Mouse (Mus musculus): Measurements from ENCODE around the gene Btbd9.

Gene Btbd9

DNA sequence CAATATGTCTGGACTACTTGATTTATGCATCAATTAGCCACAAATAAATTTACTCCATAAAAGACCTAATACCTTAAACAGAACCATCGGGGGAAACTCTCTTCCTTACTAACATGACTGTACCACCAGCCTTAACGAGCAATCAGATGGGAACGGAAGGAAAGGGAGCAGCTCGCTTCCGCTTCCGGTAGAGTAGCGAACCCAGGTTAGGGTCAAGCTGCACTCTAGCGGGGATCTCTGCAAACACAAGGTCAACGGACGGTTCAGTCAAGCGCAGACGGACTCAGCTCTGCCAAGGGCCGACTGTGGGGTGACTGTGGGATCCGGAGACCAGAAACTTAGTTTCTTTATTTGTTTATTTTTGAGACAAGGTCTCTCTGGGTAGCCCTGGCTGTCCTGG, 25.9 kb upstream of the Btbd9 start:
- DNase-seq (ENCODE audit: low spot score in 2 of 2) = no peak

- DNase-seq (ENCODE audit: low spot score in 2 of 2) = no peak
Observed at GRCm38 (mm10) chr17:30598300-30598699, 22.0 kb upstream of the Btbd9 start.

- DNase-seq (ENCODE audit: low spot score in 2 of 2) = no peak
Observed at GRCm38 (mm10) chr17:30597786-30598185, 21.5 kb upstream of the Btbd9 start.

DNA sequence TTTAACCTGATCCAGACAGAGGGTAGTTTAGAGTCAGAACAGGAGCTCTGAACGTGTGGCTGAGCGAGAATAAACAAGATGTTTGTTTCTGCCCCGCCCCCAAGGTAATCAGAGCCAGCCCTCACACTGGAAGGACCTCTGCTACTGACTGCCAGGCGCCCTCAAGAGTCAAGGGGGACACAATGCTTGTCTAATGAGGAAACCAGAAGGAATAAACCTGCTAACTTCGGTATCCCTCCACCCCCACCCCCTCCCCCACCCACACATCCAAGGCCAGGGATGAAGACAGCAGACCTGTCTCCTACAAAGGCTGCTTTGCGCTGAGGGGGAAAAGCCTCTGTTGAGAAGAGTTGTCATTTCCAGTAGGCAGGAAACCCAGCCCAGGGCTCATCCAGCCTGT, 18.6 kb upstream of the Btbd9 start:
- DNase-seq (ENCODE audit: low spot score in 2 of 2) = no peak

DNA sequence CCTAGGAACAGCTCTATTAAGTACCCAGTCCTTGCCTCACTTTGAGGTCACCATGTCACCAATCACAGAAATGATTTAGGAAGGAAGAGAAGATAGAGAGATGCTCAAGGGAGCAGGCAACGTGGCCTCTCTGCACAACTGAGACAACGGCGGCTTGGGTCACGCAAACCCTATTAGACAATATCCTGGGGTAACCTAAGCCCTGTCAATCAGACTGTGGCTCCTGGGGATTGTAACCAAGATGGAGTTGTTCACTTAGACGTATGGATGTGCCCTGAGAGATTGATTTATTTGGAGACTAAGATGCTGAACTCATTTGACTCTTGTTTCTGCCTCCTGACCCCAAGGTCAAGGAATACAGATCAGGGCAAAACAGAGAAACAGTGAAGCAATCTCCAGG, 18.1 kb upstream of the Btbd9 start:
- no peak for DNase-seq (ENCODE audit: low spot score in 2 of 2)

DNA sequence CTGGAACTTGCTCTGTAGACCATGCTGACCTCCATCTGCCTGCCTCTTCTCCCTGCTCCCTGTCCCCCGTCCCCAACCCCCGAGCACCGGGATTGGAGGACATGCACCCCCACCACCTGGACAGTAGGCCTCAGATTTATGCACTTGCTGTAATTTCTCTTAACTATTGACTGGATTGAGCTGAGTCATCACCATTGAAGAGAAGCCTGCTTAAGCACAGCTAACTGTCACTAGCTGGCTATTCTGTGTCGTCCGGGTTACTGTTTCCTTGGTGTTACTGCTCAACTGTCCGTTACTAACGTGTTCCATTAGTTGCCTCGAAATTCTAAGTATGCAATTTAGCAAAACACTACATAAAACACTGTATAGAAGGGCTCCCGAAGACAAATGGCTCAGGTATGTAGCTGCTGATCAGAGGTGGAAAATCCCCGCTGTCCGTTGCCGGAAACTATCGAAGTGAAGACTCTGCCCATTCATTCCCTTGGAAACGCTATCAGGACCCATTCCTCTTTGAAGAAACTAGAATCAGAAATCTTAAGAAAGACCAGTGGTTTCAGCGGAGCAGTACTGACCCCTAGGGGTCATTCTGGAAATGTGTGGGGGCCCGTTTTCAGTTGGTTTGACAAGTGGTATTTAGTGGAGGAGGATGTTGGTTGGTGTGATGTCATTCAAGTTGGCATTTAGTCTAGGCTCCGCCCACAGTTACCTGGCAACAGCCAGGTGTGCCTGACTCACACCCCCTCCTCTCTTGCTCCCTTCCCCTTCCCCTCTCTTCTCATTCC, 14.3 kb upstream of the Btbd9 start:
- DNase-seq (ENCODE audit: low spot score in 2 of 2) = peak; percentile 64 to 79

DNA sequence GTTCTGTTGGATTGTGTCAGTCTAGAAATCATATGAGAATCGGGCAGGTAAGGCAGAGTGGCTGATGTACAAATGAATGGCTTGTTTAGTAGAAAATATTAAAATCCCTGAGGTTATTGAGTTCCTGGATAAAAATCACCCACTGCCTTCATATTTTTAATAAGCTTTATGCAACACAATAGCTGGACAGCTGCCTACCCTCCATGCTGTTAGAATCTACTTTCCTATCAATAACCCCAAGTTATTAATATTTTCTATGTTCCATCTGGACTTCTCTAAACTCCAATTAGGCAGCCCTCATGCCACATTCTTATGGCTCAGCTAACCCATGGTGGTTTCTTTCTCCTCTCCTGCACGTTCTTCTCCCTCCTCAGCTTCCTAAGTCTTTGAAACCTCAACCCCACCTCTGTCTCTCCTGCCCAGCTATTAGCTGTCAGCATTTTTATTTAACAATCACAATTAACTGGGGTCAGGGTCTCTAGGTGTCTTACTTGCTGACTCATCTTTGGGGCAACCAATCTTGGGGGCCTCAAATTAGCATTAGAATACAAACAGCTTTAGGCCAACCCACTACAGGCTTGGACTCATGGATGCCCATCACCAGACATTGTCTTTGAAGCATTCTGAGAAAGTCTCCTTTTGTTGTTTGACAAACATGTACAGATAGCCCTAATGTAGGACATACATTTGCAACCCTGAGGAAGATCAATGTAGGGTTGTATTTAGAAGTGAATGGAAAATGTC, 7.1 kb upstream of the Btbd9 start:
- DNase-seq (ENCODE audit: low spot score in 2 of 2) = no peak

- DNase-seq (ENCODE audit: low spot score in 2 of 2) = no peak
Observed at GRCm38 (mm10) chr17:30582313-30582712, 6.0 kb upstream of the Btbd9 start.

DNA sequence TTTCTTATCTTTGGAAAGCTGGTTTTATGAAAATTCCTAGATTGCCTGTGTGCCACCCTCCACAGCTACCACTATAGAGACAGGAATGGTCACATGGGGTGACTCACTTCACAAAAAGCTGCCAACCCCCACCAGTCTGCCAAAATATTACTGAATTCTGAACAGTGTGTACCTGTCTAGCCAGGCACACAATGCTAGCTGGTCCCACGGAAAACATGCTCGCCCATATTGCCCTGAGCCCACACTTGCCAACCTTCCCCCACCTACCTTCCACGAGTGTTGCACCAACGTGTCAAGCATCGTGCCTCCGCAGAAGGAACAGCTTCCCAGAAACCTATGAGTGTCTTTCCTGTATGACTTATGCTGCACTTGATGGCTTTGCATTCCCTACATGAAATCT, 4.9 kb upstream of the Btbd9 start:
- peak; percentile 57 to 79 for DNase-seq (ENCODE audit: low spot score in 2 of 2)

- DNase-seq (ENCODE audit: low spot score in 2 of 2) = no peak
Observed at GRCm38 (mm10) chr17:30580781-30581180, 4.5 kb upstream of the Btbd9 start.

DNA sequence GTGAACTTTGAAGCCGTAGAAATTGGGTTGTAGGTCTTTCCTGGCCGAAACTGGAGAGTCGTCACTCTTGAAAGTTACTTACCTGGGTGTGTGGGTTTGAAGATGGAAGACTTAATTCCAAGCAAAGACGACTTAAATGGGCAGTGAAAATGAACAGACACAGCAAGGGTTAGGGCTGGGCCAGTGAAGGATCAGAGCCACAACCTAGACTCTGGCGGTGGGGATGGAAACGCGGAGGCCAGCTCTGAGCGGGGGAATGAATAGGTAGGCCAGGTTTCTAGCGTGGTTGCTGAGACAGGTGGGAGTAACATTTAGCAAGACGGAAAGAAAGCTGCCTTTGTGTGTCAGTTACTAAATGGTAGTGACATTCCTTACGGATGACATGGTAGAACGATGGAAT, 658 bp upstream of the Btbd9 start:
- DNase-seq (ENCODE audit: low spot score in 2 of 2) = no peak

- peak; percentile 64 for DNase-seq (ENCODE audit: low spot score in 2 of 2)
Observed at GRCm38 (mm10) chr17:30575121-30575904, 975 bp downstream of the Btbd9 start.

DNA sequence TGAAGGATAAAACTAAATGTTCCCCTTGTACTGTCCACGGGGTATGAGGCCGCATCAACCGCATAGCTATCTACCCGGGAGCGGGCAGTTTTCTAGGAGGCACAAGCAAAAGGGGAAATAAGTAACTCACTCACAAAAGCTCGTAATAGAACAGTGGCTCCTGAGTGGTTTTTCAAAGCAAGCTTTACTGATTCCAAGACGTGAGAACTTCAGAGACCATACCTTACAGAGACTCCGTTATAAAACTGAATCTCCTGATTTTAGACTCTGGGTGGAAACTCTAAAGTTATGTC, 1.6 kb downstream of the Btbd9 start:
- DNase-seq (ENCODE audit: low spot score in 2 of 2) = no peak

DNA sequence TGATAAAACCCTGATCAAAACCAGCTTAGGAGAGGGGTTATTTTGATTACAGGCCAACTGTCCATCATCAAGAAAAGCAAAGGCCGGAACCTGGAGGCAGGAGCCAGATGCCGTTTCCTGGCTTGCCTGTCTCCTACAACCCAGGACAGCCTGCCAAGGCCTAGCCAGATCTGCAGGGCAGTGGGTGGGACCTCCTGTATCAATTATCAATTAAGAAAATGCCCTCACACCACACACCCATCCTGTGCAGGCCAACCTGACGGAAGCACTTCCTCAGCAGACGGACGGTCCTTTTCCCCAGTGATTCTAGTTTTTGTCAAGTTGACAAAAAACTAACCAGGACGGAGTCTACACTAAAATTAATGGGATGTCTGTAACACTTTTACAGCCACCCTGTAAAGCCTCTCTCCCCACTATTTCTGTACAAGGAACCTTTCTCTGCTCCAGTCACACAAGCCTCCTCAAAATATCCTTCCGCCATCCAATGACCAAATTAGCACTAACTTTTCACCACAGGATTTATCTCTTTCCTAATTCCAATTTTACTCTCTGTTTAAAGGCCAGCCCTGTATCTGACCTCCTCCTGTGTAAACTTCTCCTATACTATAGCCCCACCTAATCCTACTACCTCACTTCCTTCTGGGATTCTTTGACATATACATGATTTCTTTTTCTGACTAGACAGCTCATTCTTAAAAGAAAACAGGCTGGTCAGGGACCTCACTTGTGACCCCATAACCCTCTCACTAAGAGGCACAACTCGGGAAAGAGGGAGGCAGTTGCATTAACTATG, 2.1 kb downstream of the Btbd9 start:
- DNase-seq (ENCODE audit: low spot score in 2 of 2) = no peak

DNA sequence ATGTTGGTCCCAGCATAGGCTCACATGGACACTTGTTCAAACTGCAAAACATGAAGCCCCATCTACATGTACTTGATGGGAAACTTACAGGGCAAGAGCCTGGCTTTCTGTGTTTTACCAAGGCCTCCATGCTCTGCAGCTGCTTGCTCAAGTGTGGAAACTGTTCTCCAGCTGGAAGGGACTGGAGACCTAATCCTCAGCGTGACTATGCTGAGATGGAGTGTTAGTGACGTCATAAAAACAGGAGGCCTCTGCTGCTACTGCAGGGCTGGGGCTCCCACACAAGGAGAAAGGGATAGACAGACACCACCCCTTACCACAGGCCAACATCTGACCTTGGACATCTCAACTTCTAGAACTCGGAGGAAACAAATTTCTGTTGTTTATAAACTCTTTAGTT, 5.3 kb downstream of the Btbd9 start:
- DNase-seq (ENCODE audit: low spot score in 2 of 2) = no peak

- no peak for DNase-seq (ENCODE audit: low spot score in 2 of 2)
Observed at GRCm38 (mm10) chr17:30570173-30570572, 6.1 kb downstream of the Btbd9 start.

- no peak for DNase-seq (ENCODE audit: low spot score in 2 of 2)
Observed at GRCm38 (mm10) chr17:30568473-30568872, 7.8 kb downstream of the Btbd9 start.

GRCm38 (mm10) chr17:30564971-30565370, 11.3 kb downstream of the Btbd9 start:
- no peak for DNase-seq (ENCODE audit: low spot score in 2 of 2)

DNA sequence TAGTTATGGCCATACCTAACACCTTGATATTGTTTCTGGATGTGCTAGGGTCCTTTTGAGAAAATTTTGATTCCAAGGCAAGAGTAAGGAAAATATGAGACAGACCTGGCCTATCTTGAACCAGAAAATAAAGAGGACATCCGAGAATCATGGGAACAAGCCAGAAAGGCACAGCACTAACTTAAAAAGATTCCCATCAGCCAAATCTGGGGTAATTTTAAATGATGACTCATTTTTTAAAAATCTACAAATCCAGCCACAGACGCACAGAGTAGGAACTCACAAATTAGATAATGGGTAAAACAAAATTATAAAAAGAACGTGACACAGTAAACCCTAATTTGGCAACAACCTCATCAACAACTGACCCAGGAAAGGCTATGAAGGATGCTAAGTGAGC, 11.9 kb downstream of the Btbd9 start:
- no peak for DNase-seq (ENCODE audit: low spot score in 2 of 2)

DNA sequence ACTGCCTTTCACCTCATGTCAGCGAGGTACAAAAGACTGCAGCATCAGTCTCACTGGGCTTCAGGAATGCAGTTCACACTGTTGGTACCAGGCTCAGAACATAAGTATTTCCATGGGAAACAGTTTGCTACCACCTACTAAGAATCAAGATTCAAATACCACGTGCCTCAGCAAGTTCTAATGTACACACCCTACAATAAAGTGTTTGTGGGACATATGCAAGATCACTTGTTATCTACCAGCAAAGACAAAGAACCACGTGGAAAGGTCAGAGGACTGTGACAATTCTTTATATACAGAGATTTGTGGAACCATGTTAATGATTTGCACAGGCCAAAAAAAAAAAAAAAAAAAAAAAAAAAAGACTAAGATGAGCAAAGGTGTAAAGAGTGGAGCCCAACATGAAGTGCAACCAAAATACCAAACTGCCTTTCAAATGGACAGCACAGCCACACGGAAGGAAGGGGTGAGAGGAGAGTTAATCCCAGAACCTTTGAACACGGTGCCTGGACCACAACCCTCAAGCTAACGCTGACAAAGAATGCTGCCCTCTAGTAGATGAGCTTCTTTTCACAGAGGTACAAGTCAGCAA, 12.7 kb downstream of the Btbd9 start:
- no peak for DNase-seq (ENCODE audit: low spot score in 2 of 2)

GRCm38 (mm10) chr17:30562770-30563169, 13.5 kb downstream of the Btbd9 start:
- no peak for DNase-seq (ENCODE audit: low spot score in 2 of 2)

GRCm38 (mm10) chr17:30559536-30559935, 16.8 kb downstream of the Btbd9 start:
- DNase-seq (ENCODE audit: low spot score in 2 of 2) = no peak
